Mouse (Mus musculus): ENCODE measurements at regions not wholly inside any gene's neighbourhood (a gene's known extent, or its start where the extent isn't known, plus 50 kb on each side); places are given as distances from the start of the nearest gene placed in this dataset.

GRCm38 (mm10) chr13:119145713-119146112, 282.7 kb upstream of the Paip1 start:
- TF ChIP-seq CTCF (IDR thresholded peaks at IDR 0.05; ENCODE audit: low read depth, low read length) (no peak), TAL1 (conservative IDR thresholded peaks at IDR 0.05; ENCODE audit: low read depth, low read length) (no peak)
